Mouse (Mus musculus) G1E (cell line): ENCODE data around the gene Pa2g4.

Experiments used
- CTCF ChIP-seq: IDR thresholded peaks from 2 replicates; pipeline ENCODE4 v1.5.1; 2012; ENCODE audit warnings: low read depth, low read length, inconsistent platforms, mixed read lengths
- GATA1 ChIP-seq: IDR thresholded peaks from 2 replicates; pipeline ENCODE4 v1.6.1; 2012; ENCODE audit warnings: borderline replicate concordance, low read length, inconsistent platforms, mixed read lengths

GRCm38 (mm10) chr10:128587697-128588096 lies 21.9 kb upstream of the Pa2g4 start:
- TF ChIP-seq CTCF (no peak), GATA1 (no peak)
